Mouse (Mus musculus) myocyte (in vitro differentiated cells): ENCODE results near the gene Ngdn. TPM values are rescaled to one million over a fixed set of nuclear protein-coding genes. Genes with fewer than 3 reads are reported as not detected.

Experiments used
- H3K27me3 ChIP-seq: one replicate; pipeline ENCODE4 v1.6.1; 2011; ENCODE audit not compliant: control insufficient read depth, insufficient read depth, insufficient read length
- H3K36me3 ChIP-seq: one replicate; pipeline ENCODE4 v1.6.1; 2011; ENCODE audit not compliant: control insufficient read depth, insufficient read depth
- H3K4me2 ChIP-seq: one replicate; pipeline ENCODE4 v1.6.1; 2011; ENCODE audit warnings: low read depth, control low read depth
- H3K4me3 ChIP-seq: one replicate; pipeline ENCODE4 v1.5.1; 2011; ENCODE audit warnings: mild to moderate bottlenecking, control low read depth, moderate library complexity
- H3K79me2 ChIP-seq: one replicate; pipeline ENCODE4 v1.6.1; 2011; ENCODE audit not compliant: control insufficient read depth, insufficient read depth
- H3ac ChIP-seq: one replicate; pipeline ENCODE4 v1.6.1; 2011; ENCODE audit not compliant: control insufficient read depth, insufficient read length
- CEBPB ChIP-seq: IDR thresholded peaks from 2 replicates; pipeline ENCODE4 v1.6.1; 2011; ENCODE audit warnings: mild to moderate bottlenecking, moderate library complexity; ENCODE audit not compliant: poor library complexity, insufficient read depth, severe bottlenecking
- E2F4 ChIP-seq: IDR thresholded peaks from one replicate; pipeline ENCODE4 v1.6.1; 2011; ENCODE audit warnings: mild to moderate bottlenecking, control low read depth, moderate library complexity; ENCODE audit not compliant: insufficient read depth
- MAX ChIP-seq: IDR thresholded peaks from one replicate; pipeline ENCODE4 v1.6.1; 2011; ENCODE audit warnings: low read depth, mild to moderate bottlenecking, control low read depth
- MYOD1 ChIP-seq, 3 experiments: IDR thresholded peaks; one replicate each; pipeline ENCODE4 v1.6.1; 2011; ENCODE audit warnings: control low read depth in 2 of 3, low read depth in 2 of 3, mild to moderate bottlenecking in 2 of 3, moderate library complexity in 1 of 3; ENCODE audit not compliant: insufficient read length in 2 of 3, control insufficient read depth in 1 of 3
- MYOG ChIP-seq, 3 experiments: IDR thresholded peaks; one replicate each; pipeline ENCODE4 v1.6.1; 2011; ENCODE audit warnings: control low read depth in 2 of 3, low read depth in 2 of 3, mild to moderate bottlenecking in 2 of 3; ENCODE audit not compliant: insufficient read length in 2 of 3, control insufficient read depth in 1 of 3, insufficient read depth in 1 of 3
- POLR2A ChIP-seq: IDR thresholded peaks from one replicate; pipeline ENCODE4 v1.6.1; 2011; ENCODE audit warnings: low read depth, mild to moderate bottlenecking, control low read depth, moderate library complexity; ENCODE audit not compliant: insufficient read length
- POLR2AphosphoS2 ChIP-seq: IDR thresholded peaks from one replicate; pipeline ENCODE4 v1.6.1; 2011; ENCODE audit warnings: low read depth, control low read depth; ENCODE audit not compliant: insufficient read length
- REST ChIP-seq: IDR thresholded peaks from one replicate; pipeline ENCODE4 v1.6.1; 2011; ENCODE audit warnings: mild to moderate bottlenecking, control low read depth, moderate library complexity; ENCODE audit not compliant: insufficient read depth, insufficient read length
- SRF ChIP-seq: IDR thresholded peaks from one replicate; pipeline ENCODE4 v1.6.1; 2011; ENCODE audit warnings: low read depth; ENCODE audit not compliant: control insufficient read depth, insufficient read length
- TCF12 ChIP-seq: IDR thresholded peaks from one replicate; pipeline ENCODE4 v1.6.1; 2011; ENCODE audit warnings: mild to moderate bottlenecking, control low read depth; ENCODE audit not compliant: poor library complexity, insufficient read depth, severe bottlenecking
- TCF3 ChIP-seq: IDR thresholded peaks from one replicate; pipeline ENCODE4 v1.6.1; 2011; ENCODE audit warnings: low read depth, control low read depth; ENCODE audit not compliant: insufficient read length
- USF1 ChIP-seq: IDR thresholded peaks from one replicate; pipeline ENCODE4 v1.6.1; 2011; ENCODE audit warnings: low read depth, mild to moderate bottlenecking, control low read depth, moderate library complexity
- polyA plus RNA-seq: library from polyadenylated mRNA; unstranded; fragments of >200 nt; fragmentation: generic; extraction: Trizol; gene quantifications from one replicate; pipeline ENCODE4 v1.2.1, GENCODE M21; 2012; ENCODE audit warnings: missing spikeins

Gene Ngdn
- polyA plus RNA-seq, 1 experiment, result 39.4 TPM

DNA sequence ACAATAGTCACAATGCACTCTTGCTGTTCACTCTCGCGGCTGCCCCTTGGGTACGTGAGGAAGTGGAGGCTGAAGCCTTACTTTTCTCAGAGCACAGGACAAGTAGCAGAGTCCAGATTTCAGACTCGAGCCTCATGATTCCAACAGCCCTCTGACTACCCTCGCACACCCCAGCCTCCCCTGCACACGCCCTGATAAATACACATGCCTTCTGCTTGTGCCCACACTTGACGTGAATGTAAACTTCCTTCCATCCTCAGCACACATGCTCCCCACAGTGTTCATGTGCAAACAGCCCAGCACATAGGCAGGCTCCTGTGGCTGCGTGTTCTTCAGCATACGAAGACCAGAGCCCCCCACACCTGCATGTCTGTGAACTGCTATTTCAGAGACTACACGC is 21.6 kb upstream of the Ngdn start:
- H3ac ChIP-seq, result no peak overlapping the region
- H3K27me3 ChIP-seq, result peaks cover 13% of the 10 kb centered on the region
- H3K36me3 ChIP-seq, result no peaks in the 10 kb centered on the region
- no peaks in the 10 kb centered on the region for H3K79me2 ChIP-seq
- TF ChIP-seq POLR2AphosphoS2 (no peak), POLR2A (no peak), MAX (no peak), MYOG (IDR thresholded peaks at IDR 0.05; ENCODE audit: control insufficient read depth in 1 of 3, insufficient read depth in 1 of 3, insufficient read length in 2 of 3, low read depth in 2 of 3) (no peak), REST (no peak)
- peak overlapping the region; percentile 66 for H3K4me2 ChIP-seq
- no peak overlapping the region for H3K4me3 ChIP-seq

DNA sequence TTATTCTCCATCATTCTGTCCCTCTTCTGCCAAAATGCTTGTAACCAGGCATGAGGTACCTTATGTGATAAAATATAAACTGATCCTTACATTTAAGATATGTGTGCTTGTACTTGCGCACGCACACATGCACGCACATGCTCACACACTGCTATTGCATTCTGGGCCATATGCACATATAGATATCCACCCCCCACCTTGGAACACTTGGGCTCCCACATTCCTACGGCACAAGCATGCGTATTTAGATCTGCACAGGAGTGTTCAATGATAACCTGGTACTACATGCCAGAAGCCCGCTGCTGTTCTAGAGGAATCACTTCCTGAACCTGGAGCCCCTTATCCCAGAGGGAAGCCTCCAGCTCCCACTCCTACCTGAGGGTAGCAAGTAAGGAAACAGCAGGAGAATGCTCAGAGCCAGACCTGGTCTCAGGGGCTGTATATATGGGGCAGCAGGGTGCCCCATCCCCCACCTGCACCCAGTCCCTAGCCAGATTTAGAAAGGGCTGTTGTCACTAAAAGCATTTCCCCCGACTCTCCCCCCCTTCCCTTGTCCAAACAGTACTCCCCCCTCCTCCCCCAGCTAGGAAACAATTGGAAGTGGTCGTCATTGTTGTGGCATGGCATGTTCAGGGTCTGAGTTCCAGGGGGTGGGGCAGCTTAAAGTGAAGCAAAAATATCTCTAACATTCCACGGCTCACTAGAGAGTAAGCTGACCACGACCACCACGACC is 21.0 kb upstream of the Ngdn start, which contains the start of gene Myh7:
Gene Myh7, minus strand, starts transcription at position 491 of the 733 bp plus-strand sequence.
- Histone ChIP-seq H3K27me3 (peaks cover 13% of the 10 kb centered on the region), H3ac (no peak within 1 kb of the TSS), H3K36me3 (no peaks in the 10 kb centered on the region), H3K79me2 (no peaks in the 10 kb centered on the region), H3K4me2 (peak within 1 kb of the TSS; percentile 66), H3K4me3 (no peak within 1 kb of the TSS)
- TF ChIP-seq MAX (no peak), POLR2A (no peak), POLR2AphosphoS2 (no peak), TCF3 (no peak), MYOD1 (IDR thresholded peaks at IDR 0.05; ENCODE audit: control insufficient read depth in 1 of 3, insufficient read length in 2 of 3, low read depth in 2 of 3) (no peak), TCF12 (no peak), E2F4 (no peak), REST (no peak), SRF (no peak), CEBPB (no peak), MYOG (IDR thresholded peaks at IDR 0.05; ENCODE audit: control insufficient read depth in 1 of 3, insufficient read depth in 1 of 3, insufficient read length in 2 of 3, low read depth in 2 of 3) (no peak), USF1 (no peak)

DNA sequence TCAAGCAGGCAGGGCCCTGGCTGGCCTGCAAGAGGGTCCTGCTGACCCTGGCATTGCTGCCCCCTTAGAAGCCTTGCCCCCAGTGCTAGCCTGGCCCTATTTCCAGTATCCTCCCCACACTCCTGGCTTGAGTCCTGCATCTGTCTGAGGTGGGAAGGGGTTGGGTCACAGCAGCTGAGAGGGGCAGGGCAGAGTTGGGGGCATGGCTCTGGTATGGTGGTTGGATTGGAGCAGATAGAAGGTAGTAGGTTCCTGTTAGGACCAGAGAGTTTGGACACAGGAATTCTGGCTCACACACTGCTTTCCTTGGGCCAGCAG is 20.4 kb upstream of the Ngdn start:
- Histone ChIP-seq H3K4me3 (no peak overlapping the region), H3K27me3 (peaks cover 13% of the 10 kb centered on the region), H3K36me3 (no peaks in the 10 kb centered on the region), H3ac (no peak overlapping the region), H3K79me2 (no peaks in the 10 kb centered on the region), H3K4me2 (peak overlapping the region; percentile 22)
- TF ChIP-seq MYOD1 (IDR thresholded peaks at IDR 0.05; ENCODE audit: control insufficient read depth in 1 of 3, insufficient read length in 2 of 3, low read depth in 2 of 3) (peak in 2 of 3 experiments; percentile 51 to 80), REST (no peak), MYOG (IDR thresholded peaks at IDR 0.05; ENCODE audit: control insufficient read depth in 1 of 3, insufficient read depth in 1 of 3, insufficient read length in 2 of 3, low read depth in 2 of 3) (peak in 1 of 3 experiments; percentile 75)

DNA sequence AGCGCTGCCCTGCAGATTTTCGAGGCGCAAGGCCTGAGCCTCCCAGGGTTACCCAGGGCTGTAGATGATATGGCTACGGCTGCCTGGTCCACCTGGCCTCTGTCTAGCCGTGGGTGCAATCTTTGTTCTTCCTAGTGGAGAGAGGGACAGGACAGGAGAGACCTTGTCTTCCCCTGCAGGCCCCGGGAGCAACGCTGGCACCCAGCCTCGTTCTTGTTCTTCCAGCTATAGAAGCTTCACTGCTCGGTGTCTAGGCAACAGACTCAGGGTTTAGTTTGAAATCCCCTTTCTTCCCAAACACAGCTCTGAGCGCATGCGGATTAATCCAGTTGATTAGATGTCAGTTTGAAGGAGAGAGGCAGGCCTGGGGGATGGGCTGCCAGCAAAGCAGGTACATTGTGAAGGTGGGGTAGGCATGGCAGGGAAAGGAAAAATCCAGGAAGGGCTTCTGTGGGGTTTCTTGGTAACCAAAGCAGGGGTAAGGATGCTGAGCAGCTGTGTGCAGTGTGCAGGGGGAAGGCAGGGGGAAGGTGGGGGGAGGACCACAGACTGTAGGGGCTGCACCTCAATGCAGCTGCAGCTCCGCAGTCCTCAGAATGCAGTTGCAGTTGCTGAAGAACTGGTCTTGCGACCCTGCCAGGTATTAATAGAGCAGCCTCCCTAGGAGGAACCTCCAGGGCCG is 19.7 kb upstream of the Ngdn start:
- H3K36me3 ChIP-seq, result no peaks in the 10 kb centered on the region
- H3K79me2 ChIP-seq, result no peaks in the 10 kb centered on the region
- TF ChIP-seq MYOD1 (IDR thresholded peaks at IDR 0.05; ENCODE audit: control insufficient read depth in 1 of 3, insufficient read length in 2 of 3, low read depth in 2 of 3), result peak in 1 of 3 experiments; percentile 26
- no peak for TF ChIP-seq POLR2A
- H3ac ChIP-seq, result no peak overlapping the region
- H3K4me2 ChIP-seq, result no peak overlapping the region
- H3K4me3 ChIP-seq, result no peak overlapping the region
- H3K27me3 ChIP-seq, result peaks cover 13% of the 10 kb centered on the region

DNA sequence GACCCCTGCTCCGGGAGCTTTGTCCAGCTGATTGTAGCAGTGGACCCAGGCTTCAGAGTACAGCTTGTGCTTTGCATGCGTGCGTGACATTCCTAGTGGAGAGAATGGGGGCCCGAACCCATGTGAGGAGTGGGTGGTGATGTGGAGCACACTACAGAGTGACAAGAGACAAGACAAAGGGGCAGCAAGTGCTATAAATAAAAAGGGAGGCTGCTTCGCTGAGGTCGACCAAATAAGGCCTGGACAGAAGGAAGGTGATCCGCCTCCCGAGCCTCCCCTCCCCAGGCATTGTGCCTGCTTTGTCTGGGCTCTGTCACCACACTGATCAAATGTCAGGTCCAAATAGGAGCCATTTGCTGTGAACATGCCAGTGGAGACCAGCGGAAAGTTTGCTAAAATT is 18.5 kb upstream of the Ngdn start:
- Histone ChIP-seq H3ac (no peak overlapping the region), H3K36me3 (no peaks in the 10 kb centered on the region), H3K27me3 (peaks cover 10% of the 10 kb centered on the region), H3K4me3 (no peak overlapping the region), H3K79me2 (no peaks in the 10 kb centered on the region), H3K4me2 (peak overlapping the region; percentile 56)
- no peak for TF ChIP-seq MAX
- peak; percentile 27 for TF ChIP-seq POLR2A
- TF ChIP-seq USF1, result no peak
- peak in 1 of 3 experiments; percentile 17 for TF ChIP-seq MYOG (IDR thresholded peaks at IDR 0.05; ENCODE audit: control insufficient read depth in 1 of 3, insufficient read depth in 1 of 3, insufficient read length in 2 of 3, low read depth in 2 of 3)
- no peak for TF ChIP-seq CEBPB
- no peak for TF ChIP-seq POLR2AphosphoS2
- TF ChIP-seq E2F4, result no peak
- TF ChIP-seq REST, result no peak
- no peak for TF ChIP-seq TCF12
- TF ChIP-seq SRF, result peak; percentile 91
- peak in 1 of 3 experiments; percentile 19 for TF ChIP-seq MYOD1 (IDR thresholded peaks at IDR 0.05; ENCODE audit: control insufficient read depth in 1 of 3, insufficient read length in 2 of 3, low read depth in 2 of 3)
- no peak for TF ChIP-seq TCF3
